Mouse (Mus musculus) heart, postnatal 0 days (tissue): Measurements from ENCODE around the gene Rapgef5.

Experiments used
- CTCF ChIP-seq: IDR thresholded peaks from 2 replicates; pipeline ENCODE4 v1.5.1; 2016; ENCODE audit warnings: antibody characterized with exemption, control low read depth, low read depth
- EP300 ChIP-seq: IDR thresholded peaks from 2 replicates; pipeline ENCODE4 v1.6.1; 2016; ENCODE audit warnings: antibody characterized with exemption, low read depth

GRCm38 (mm10) chr12:117480958-117481357 is 35.3 kb upstream of the Rapgef5 start:
- TF ChIP-seq CTCF (no peak), EP300 (no peak)
